Mouse (Mus musculus) intestine, embryonic 14.5 days (tissue): Measurements from ENCODE around the gene Tcf3. TPM values are rescaled to one million over a fixed set of nuclear protein-coding genes. Genes with fewer than 3 reads are reported as not detected.

ENCODE experiments used
- ATAC-seq: fragments of 200-750 bp; cut with Nextera tagmentation; replicated peaks from 2 replicates; pipeline ENCODE4 v1.8.0; 2017; ENCODE audit warnings: low read depth, moderate number of reproducible peaks, moderate TSS enrichment, moderate library complexity; ENCODE audit not compliant: low FRiP score, low TSS enrichment
- DNase-seq: peaks from one replicate; pipeline ENCODE4 v3.0.0-alpha.2; 2018; ENCODE audit warnings: low spot score
- H3K27ac ChIP-seq: fragments of 300-500 bp; sonication (generic); 2 replicates; pipeline ENCODE4 v1.5.1; 2014; ENCODE audit warnings: low read depth, mild to moderate bottlenecking, control low read depth
- H3K27me3 ChIP-seq: fragments of 300-500 bp; sonication (generic); replicated peaks from 2 replicates; pipeline ENCODE4 v1.6.1; 2014; ENCODE audit warnings: low read length, control low read depth; ENCODE audit not compliant: control insufficient read depth, insufficient read depth
- H3K36me3 ChIP-seq: fragments of 300-500 bp; sonication (generic); 2 replicates; pipeline ENCODE4 v1.6.1; 2014; ENCODE audit warnings: low read length, control low read depth; ENCODE audit not compliant: control insufficient read depth, insufficient read depth
- H3K4me1 ChIP-seq: fragments of 300-500 bp; sonication (generic); replicated peaks from 2 replicates; pipeline ENCODE4 v1.6.1; 2014; ENCODE audit warnings: low read length, control low read depth, mixed read lengths; ENCODE audit not compliant: control insufficient read depth, insufficient read depth
- H3K4me2 ChIP-seq: fragments of 300-500 bp; sonication (generic); 2 replicates; pipeline ENCODE4 v1.6.1; 2014; ENCODE audit warnings: low read length
- H3K4me3 ChIP-seq: fragments of 300-500 bp; sonication (generic); 2 replicates; pipeline ENCODE4 v1.5.1; 2014; ENCODE audit warnings: low read depth, low read length, control low read depth, mixed read lengths
- H3K9ac ChIP-seq: fragments of 300-500 bp; sonication (generic); 2 replicates; pipeline ENCODE4 v1.6.1; 2014; ENCODE audit warnings: mild to moderate bottlenecking, low read length
- H3K9me3 ChIP-seq: fragments of 300-500 bp; sonication (generic); 2 replicates; pipeline ENCODE4 v1.6.1; 2016; ENCODE audit warnings: low read length, control low read depth; ENCODE audit not compliant: control insufficient read depth
- WGBS: fragments of 180-500 bp; shearing (Covaris S2); extraction: QIAGEN DNeasy Blood & Tissue Kit; methylation state at CpG from one replicate; pipeline ENCODE4 v1.1.7; 2014; 5-methylcytosine and 5-hydroxymethylcytosine counted together
- polyA plus RNA-seq: library from polyadenylated mRNA; unstranded; fragments of >200 nt; fragmentation: Nextera tagmentation; extraction: Ambion mirVana; gene quantifications from 2 replicates; pipeline ENCODE4 v1.2.1, GENCODE M21; 2014

Gene Tcf3
- polyA plus RNA-seq, 1 experiment from 2014 or later = 114 TPM

- Histone ChIP-seq H3K27ac (no peak overlapping the region), H3K36me3 (peaks cover 99% of the 10 kb centered on the region), H3K4me2 (no peak overlapping the region), H3K9ac (no peak overlapping the region), H3K27me3 (no peaks in the 10 kb centered on the region), H3K9me3 (peaks cover 6% of the 10 kb centered on the region; the same call in 1 of the 2 replicates), H3K4me3 (no peak overlapping the region), H3K4me1 (0 out of 2 replicates have a peak, but pooled peaks cover 9% of the 10 kb centered on the region)
- peak; percentile 48; the same call in 1 of the 2 replicates for ATAC-seq
- WGBS = 48% methylated on average over 4 of the region's 4 CpGs
- DNase-seq = no peak
These were observed 9.9 kb downstream of the Tcf3 start for GRCm38 (mm10) chr10:80423562-80423961.

GRCm38 (mm10) chr10:80421651-80422472 is 11.6 kb downstream of the Tcf3 start:
- WGBS = 83% methylated on average over 9 of the region's 9 CpGs
- ATAC-seq = no peak
- Histone ChIP-seq H3K27me3 (no peaks in the 10 kb centered on the region), H3K36me3 (peaks cover 99% of the 10 kb centered on the region), H3K4me2 (no peak overlapping the region), H3K9me3 (peaks cover 6% of the 10 kb centered on the region; the same call in 1 of the 2 replicates), H3K4me3 (no peak overlapping the region), H3K9ac (no peak overlapping the region), H3K27ac (no peak overlapping the region), H3K4me1 (0 out of 2 replicates have a peak, but pooled peaks cover 9% of the 10 kb centered on the region)
- DNase-seq = no peak

- Histone ChIP-seq H3K36me3 (peaks cover 99% of the 10 kb centered on the region), H3K9ac (no peak overlapping the region), H3K27me3 (no peaks in the 10 kb centered on the region), H3K4me2 (no peak overlapping the region), H3K9me3 (peaks cover 6% of the 10 kb centered on the region; the same call in 1 of the 2 replicates), H3K4me3 (no peak overlapping the region), H3K27ac (no peak overlapping the region), H3K4me1 (0 out of 2 replicates have a peak, but pooled peaks cover 9% of the 10 kb centered on the region)
- DNase-seq (no peak), ATAC-seq (no peak)
- 96% methylated on average over 8 of the region's 8 CpGs for WGBS
These were observed 12.2 kb downstream of the Tcf3 start for GRCm38 (mm10) chr10:80421208-80421607.

- 0 out of 2 replicates have a peak, but pooled peaks cover 9% of the 10 kb centered on the region for H3K4me1 ChIP-seq
- H3K9ac ChIP-seq = no peak overlapping the region
- H3K36me3 ChIP-seq = peaks cover 99% of the 10 kb centered on the region
- no peaks in the 10 kb centered on the region for H3K27me3 ChIP-seq
- DNase-seq (no peak), ATAC-seq (no peak)
- peaks cover 6% of the 10 kb centered on the region; the same call in 1 of the 2 replicates for H3K9me3 ChIP-seq
- H3K27ac ChIP-seq = no peak overlapping the region
- no peak overlapping the region for H3K4me3 ChIP-seq
- 93% methylated on average over 10 of the region's 10 CpGs for WGBS
- no peak overlapping the region for H3K4me2 ChIP-seq
These were observed 12.7 kb downstream of the Tcf3 start for GRCm38 (mm10) chr10:80420729-80421128.

GRCm38 (mm10) chr10:80419419-80419818 is 14.0 kb downstream of the Tcf3 start:
- H3K27ac ChIP-seq = 0 out of 2 replicates have a peak overlapping the region, but pooled peaks have one; percentile 7
- no peak overlapping the region for H3K4me2 ChIP-seq
- peaks cover 99% of the 10 kb centered on the region for H3K36me3 ChIP-seq
- no peak overlapping the region for H3K9ac ChIP-seq
- H3K4me1 ChIP-seq = 0 out of 2 replicates have a peak, but pooled peaks cover 9% of the 10 kb centered on the region
- H3K9me3 ChIP-seq = no peaks in the 10 kb centered on the region
- H3K4me3 ChIP-seq = no peak overlapping the region
- ATAC-seq = no peak
- WGBS = 93% methylated on average over 8 of the region's 8 CpGs
- DNase-seq = no peak
- H3K27me3 ChIP-seq = no peaks in the 10 kb centered on the region

- Histone ChIP-seq H3K4me1 (0 out of 2 replicates have a peak, but pooled peaks cover 6% of the 10 kb centered on the region), H3K9me3 (no peaks in the 10 kb centered on the region), H3K27ac (no peak overlapping the region), H3K36me3 (peaks cover 100% of the 10 kb centered on the region), H3K9ac (no peak overlapping the region), H3K4me3 (no peak overlapping the region), H3K27me3 (no peaks in the 10 kb centered on the region), H3K4me2 (no peak overlapping the region)
- WGBS = 60% methylated on average over 3 of the region's 3 CpGs
- DNase-seq (no peak), ATAC-seq (no peak)
These were observed 15.1 kb downstream of the Tcf3 start for GRCm38 (mm10) chr10:80418311-80418710.

- DNase-seq = no peak
- Histone ChIP-seq H3K4me2 (no peak overlapping the region), H3K9ac (no peak overlapping the region), H3K27me3 (no peaks in the 10 kb centered on the region), H3K9me3 (no peaks in the 10 kb centered on the region), H3K4me3 (no peak overlapping the region), H3K36me3 (peaks cover 100% of the 10 kb centered on the region), H3K27ac (no peak overlapping the region), H3K4me1 (0 out of 2 replicates have a peak, but pooled peaks cover 6% of the 10 kb centered on the region)
- 89% methylated on average over 1 of the region's 1 CpGs for WGBS
- ATAC-seq = no peak
These were observed 15.6 kb downstream of the Tcf3 start for GRCm38 (mm10) chr10:80417841-80418240.

- no peak overlapping the region for H3K9ac ChIP-seq
- peaks cover 100% of the 10 kb centered on the region for H3K36me3 ChIP-seq
- H3K9me3 ChIP-seq = no peaks in the 10 kb centered on the region
- H3K4me3 ChIP-seq = no peak overlapping the region
- 91% methylated on average over 10 of the region's 10 CpGs for WGBS
- 0 out of 2 replicates have a peak, but pooled peaks cover 5% of the 10 kb centered on the region for H3K4me1 ChIP-seq
- no peaks in the 10 kb centered on the region for H3K27me3 ChIP-seq
- DNase-seq = no peak
- no peak for ATAC-seq
- no peak overlapping the region for H3K4me2 ChIP-seq
- no peak overlapping the region for H3K27ac ChIP-seq
These were observed 16.1 kb downstream of the Tcf3 start for GRCm38 (mm10) chr10:80417371-80417770.
